Mouse (Mus musculus) hematopoietic stem cell, adult 5-6 weeks (primary cell): ENCODE data around the gene 4930469K13Rik. TPM values are rescaled to one million over a fixed set of nuclear protein-coding genes. Genes with fewer than 3 reads are reported as not detected.

Experiments used
- ATAC-seq, 2 experiments: fragments of 125-278 bp in 1 of 2; replicated peaks in 1 of 2; 2 replicates each; pipeline ENCODE4 v1.8.0; 2016 to 2017; ENCODE audit warnings: inconsistent platforms in 2 of 2, mild to moderate bottlenecking in 2 of 2, moderate number of reproducible peaks in 2 of 2, low read depth in 1 of 2, moderate TSS enrichment in 1 of 2; ENCODE audit not compliant: low FRiP score in 2 of 2, poor library complexity in 2 of 2, severe bottlenecking in 2 of 2, insufficient read depth in 1 of 2, low TSS enrichment in 1 of 2
- total RNA-seq: library from RNA; stranded (forward); fragments of 172-1452, 232-1000 nt; gene quantifications from 2 replicates; pipeline ENCODE4 v1.2.3, GENCODE M21; 2017

4930469K13Rik gene
- total RNA-seq, 1 experiment from 2014 or later: not detected

GRCm38 (mm10) chr11:33969199-33969598, 129.2 kb downstream of the 4930469K13Rik start:
- ATAC-seq: no peak

DNA sequence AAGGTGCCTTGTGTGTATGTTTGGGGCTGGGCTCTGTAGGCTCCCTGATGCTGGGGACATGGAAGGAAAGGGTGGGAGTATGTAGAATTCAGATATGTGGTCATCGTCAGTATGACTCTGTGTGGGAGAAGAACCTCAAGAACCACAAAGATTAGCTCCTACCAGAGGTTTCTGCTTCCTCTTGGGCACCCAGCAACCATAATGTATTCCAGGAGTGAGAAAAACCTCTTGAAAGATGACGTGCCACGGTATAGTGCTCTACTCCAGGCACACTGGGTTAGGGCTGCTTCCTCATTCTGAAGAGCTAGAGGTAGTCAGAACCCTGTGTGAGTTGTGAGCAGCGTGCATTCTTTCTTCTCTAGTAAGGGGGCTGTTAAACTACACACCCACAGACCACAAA, 130.6 kb downstream of the 4930469K13Rik start:
- ATAC-seq: peak; percentile 86 to 89

DNA sequence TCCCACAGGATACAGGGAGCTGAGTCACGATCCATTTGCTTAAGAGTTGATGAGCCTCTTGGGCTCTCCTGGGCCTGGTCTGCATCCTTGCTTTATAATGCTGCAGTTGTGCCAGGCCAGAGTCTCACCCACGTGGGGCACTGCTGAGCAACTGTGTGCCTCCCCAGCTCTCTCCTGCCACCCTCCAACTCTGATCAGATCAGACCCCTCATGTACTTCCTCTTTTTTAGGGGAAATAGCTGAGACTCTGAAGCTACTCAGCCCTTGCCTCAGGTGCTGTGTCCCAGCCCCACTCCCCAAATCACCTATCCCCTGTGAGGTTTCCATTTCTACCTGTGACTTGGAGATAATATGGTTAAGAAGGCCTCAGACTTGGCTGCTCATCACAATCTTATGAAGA, 133.0 kb downstream of the 4930469K13Rik start:
- peak; percentile 84 to 88 for ATAC-seq

- no peak for ATAC-seq
Measured at GRCm38 (mm10) chr11:33962688-33963407, 135.5 kb downstream of the 4930469K13Rik start, which contains the start of gene Kcnmb1. Gene Kcnmb1, plus strand, starts transcription at chr11:33963013.

GRCm38 (mm10) chr11:33962178-33962577, 136.2 kb downstream of the 4930469K13Rik start:
- ATAC-seq: no peak

GRCm38 (mm10) chr11:33958713-33959112, 139.6 kb downstream of the 4930469K13Rik start:
- no peak for ATAC-seq

DNA sequence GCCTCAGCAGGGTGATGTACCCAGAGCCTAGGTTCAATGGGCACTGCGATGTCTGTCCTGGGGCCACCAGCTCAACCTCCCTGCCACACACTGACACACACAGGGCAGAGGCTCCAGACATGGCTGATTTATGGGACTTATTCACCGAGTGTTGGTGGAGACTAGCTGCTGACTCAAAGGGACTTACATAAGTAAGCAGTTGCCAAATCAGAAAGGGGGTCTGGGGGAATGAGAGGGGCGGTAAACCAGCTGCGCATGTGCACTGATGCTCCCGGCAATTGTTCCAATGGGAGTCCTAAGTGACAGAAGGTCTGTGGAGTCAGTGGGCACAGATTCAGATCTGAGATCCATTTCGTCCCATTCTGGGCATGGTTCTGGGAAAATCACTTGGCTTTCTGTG, 140.8 kb downstream of the 4930469K13Rik start:
- ATAC-seq: no peak

GRCm38 (mm10) chr11:33956623-33957022, 141.7 kb downstream of the 4930469K13Rik start:
- ATAC-seq: no peak

GRCm38 (mm10) chr11:33955982-33956381, 142.4 kb downstream of the 4930469K13Rik start:
- no peak for ATAC-seq

DNA sequence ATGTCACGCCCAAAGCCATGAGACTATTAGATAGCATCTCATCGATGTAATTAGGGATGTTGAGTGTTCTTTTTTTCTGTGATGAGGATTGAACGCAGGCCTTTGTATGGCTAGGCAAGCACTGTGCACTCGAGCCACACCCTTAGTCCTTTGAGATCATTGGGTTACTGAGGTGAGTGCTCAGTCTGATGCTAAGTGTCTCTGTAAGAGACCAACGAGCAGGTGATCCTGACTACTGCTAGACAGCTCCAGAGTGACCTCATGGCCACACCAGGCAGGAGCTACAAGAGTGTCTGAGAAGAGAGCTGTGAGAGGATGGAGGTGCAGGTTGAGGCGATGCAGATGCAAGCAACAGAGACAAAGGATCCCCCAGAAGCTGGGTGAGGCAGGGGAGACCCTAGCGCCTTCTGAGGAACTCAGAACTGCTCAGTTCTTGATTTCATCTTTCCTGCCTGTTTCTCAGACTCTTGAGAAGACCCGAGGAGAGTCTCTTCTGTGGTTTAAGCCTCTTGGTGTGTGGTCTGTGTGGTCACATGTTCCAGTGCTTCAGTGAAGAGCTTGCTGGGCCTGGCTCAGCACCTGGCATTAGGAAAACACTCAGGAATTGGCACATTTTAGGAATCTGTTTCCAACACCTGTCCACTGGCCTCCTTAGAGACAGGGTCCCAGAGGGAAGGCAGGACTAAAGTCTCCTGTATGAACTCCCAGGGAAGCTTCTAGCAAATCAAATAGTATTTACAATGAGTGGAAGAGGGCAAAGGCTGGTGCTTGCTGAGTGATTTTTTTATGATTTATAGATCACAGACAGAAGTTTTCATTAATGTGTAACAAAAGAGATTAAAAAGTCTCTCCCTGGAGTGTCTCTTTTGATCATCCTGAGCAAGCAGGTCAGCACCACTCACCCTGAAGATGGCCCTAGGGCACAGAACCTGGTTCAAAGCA, 146.4 kb downstream of the 4930469K13Rik start:
- ATAC-seq: peak in 1 of 2 experiments; percentile 29; a peak in 1 of 4 replicates

DNA sequence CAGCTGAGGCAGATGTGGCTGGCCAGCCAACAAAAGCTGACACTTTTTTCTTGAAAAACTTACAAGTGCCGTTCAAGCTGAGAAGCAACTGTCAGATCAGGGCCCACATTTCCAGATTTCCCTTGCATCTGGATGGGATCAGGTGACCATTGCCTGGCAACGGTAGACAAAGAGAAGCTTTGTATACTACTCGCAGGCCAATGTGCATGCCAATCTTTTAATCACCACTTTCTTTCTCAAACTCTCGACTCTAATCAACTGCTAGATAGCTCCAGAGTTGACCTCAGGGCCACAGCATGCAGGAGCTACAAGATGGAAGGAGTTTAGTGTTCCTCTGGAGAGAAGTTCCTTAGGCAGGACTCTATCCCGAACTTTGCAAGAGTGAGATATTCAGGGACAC, 147.2 kb downstream of the 4930469K13Rik start:
- no peak for ATAC-seq

GRCm38 (mm10) chr11:33946501-33946900, 151.9 kb downstream of the 4930469K13Rik start:
- ATAC-seq: no peak

- ATAC-seq: no peak
Measured at GRCm38 (mm10) chr11:33944786-33945328, 153.5 kb downstream of the 4930469K13Rik start.

DNA sequence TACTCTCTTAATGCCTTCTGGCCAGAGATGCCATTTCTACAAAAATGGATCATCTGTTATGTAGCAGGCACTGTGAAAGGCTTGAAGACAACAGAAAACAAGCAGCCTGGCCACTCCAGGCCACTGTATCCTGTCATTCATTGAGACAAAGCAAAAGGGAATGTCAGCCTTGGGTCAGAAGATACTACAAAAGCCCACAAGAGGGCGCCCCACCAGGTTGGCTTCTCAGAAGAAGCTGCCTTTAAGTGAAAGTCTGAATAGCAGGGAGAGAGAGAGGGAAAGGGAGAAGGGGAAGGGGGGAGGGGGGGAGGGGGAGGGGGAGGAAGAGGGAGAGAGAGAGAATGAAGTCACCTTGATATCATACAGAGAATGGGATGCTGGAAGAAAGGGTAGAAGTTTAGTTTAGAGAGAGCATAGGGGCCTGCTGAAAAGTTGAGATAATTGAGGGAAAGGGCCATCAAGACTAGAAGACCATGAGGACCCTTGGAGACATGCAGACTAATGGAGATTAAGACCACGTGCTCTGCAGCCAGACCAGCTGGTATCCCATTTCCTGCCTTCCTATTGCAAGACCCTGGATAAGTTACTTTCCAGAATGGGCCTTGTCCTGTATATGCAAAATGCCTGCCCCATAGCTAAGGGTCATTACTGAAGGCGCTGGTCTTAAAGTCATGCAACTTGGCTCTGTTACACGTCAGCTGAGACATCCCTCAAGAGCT, 154.1 kb downstream of the 4930469K13Rik start:
- ATAC-seq: peak in 1 of 2 experiments; percentile 35; a peak in 2 of 4 replicates

DNA sequence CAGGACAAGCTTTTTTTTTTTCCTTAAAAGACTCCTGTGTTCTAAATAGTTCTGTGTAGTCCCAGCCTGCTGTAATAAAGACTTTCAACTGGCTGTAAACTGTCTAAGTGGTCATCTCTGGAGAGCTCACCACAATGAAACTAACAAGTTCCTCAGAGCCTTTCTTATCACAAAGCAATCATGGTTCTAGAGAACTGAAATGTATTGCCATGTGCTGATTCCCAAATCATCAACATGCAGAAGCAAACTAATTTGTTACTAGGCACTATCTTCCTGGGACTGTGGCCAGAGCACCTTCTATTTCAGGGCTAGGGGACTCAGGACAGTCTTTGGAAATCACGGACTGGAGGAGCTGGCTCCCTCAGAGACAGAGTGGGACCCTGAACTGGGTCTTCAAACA, 154.8 kb downstream of the 4930469K13Rik start:
- ATAC-seq: no peak

- no peak for ATAC-seq
Measured at GRCm38 (mm10) chr11:33939456-33940113, 158.8 kb downstream of the 4930469K13Rik start.
